Mouse (Mus musculus): ENCODE measurements around the gene Gpkow.
A peak's percentile ranks its signal among the peaks of the same experiment; 100 is the strongest.
"Not testable (repeated sequence)": the region's sequence is repeated elsewhere in the genome, so short reads cannot be mapped to it uniquely, and the experiment has no call there.

Gene Gpkow

GRCm38 (mm10) chrX:7690486-7690885 lies 6.4 kb upstream of the Gpkow start:
- no peak for DNase-seq

GRCm38 (mm10) chrX:7692862-7693261 lies 4.1 kb upstream of the Gpkow start:
- peak; percentile 40 for DNase-seq

- DNase-seq = no peak
Observed at GRCm38 (mm10) chrX:7696520-7696919, 411 bp upstream of the Gpkow start.

GRCm38 (mm10) chrX:7713764-7714134 lies 16.8 kb downstream of the Gpkow start:
- DNase-seq = not testable (repeated sequence)

GRCm38 (mm10) chrX:7714135-7714899 lies 17.4 kb downstream of the Gpkow start, which contains the start of gene Wdr45:
Gene Wdr45, plus strand, starts transcription at chrX:7714333.
- DNase-seq = peak; percentile 95

GRCm38 (mm10) chrX:7716058-7716457 lies 19.1 kb downstream of the Gpkow start:
- not testable (repeated sequence) for DNase-seq

GRCm38 (mm10) chrX:7721514-7722281 lies 24.8 kb downstream of the Gpkow start, which contains the start of gene Gm45208:
Gene Gm45208, plus strand, starts transcription at chrX:7722245.
- peak; percentile 80 for DNase-seq

- DNase-seq = no peak
Observed at GRCm38 (mm10) chrX:7722282-7722611, 25.3 kb downstream of the Gpkow start.

GRCm38 (mm10) chrX:7722691-7723090 lies 25.8 kb downstream of the Gpkow start:
- DNase-seq = no peak

GRCm38 (mm10) chrX:7724135-7724534 lies 27.2 kb downstream of the Gpkow start:
- DNase-seq = no peak

GRCm38 (mm10) chrX:7725841-7726240 lies 28.9 kb downstream of the Gpkow start:
- no peak for DNase-seq

GRCm38 (mm10) chrX:7727176-7727575 lies 30.2 kb downstream of the Gpkow start:
- no peak for DNase-seq

GRCm38 (mm10) chrX:7728215-7728921 lies 31.4 kb downstream of the Gpkow start, which contains the start of gene Praf2:
Gene Praf2, plus strand, starts transcription at chrX:7728439.
- peak; percentile 88 for DNase-seq

GRCm38 (mm10) chrX:7728922-7729265 lies 32.0 kb downstream of the Gpkow start:
- DNase-seq = no peak

- peak; percentile 64 for DNase-seq
Observed at GRCm38 (mm10) chrX:7733571-7734156, 36.7 kb downstream of the Gpkow start.

- peak; percentile 80 for DNase-seq
Observed at GRCm38 (mm10) chrX:7739336-7740081, 42.6 kb downstream of the Gpkow start.

- DNase-seq = peak; percentile 32
Observed at GRCm38 (mm10) chrX:7740082-7740819, 43.3 kb downstream of the Gpkow start.

GRCm38 (mm10) chrX:7741103-7741502 lies 44.2 kb downstream of the Gpkow start:
- no peak for DNase-seq

GRCm38 (mm10) chrX:7743470-7743869 lies 46.5 kb downstream of the Gpkow start:
- DNase-seq = no peak

- DNase-seq = no peak
Observed at GRCm38 (mm10) chrX:7744940-7745339, 48.0 kb downstream of the Gpkow start.

GRCm38 (mm10) chrX:7745429-7745828 lies 48.5 kb downstream of the Gpkow start:
- DNase-seq = no peak
